Mouse (Mus musculus) limb, embryonic 11.5 days (tissue): ENCODE measurements around the gene Elf3. TPM values are rescaled to one million over a fixed set of nuclear protein-coding genes. Genes with fewer than 3 reads are reported as not detected.
"Not testable (repeated sequence)": the region's sequence is repeated elsewhere in the genome, so short reads cannot be mapped to it uniquely, and the experiment has no call there.

Source experiments
- ATAC-seq: fragments of 200-750 bp; cut with Nextera tagmentation; 2 replicates; pipeline ENCODE4 v1.8.0; 2017; ENCODE audit warnings: low read depth; ENCODE audit not compliant: insufficient number of reproducible peaks, low FRiP score, low TSS enrichment
- DNase-seq: peaks from one replicate; pipeline ENCODE4 v3.0.0-alpha.2; 2015; ENCODE audit warnings: low spot score
- H3K27ac ChIP-seq: fragments of 300-500 bp; sonication (generic); replicated peaks from 2 replicates; pipeline ENCODE4 v1.5.1; 2014; ENCODE audit warnings: low read depth, mild to moderate bottlenecking, low read length
- H3K27me3 ChIP-seq: fragments of 300-500 bp; sonication (generic); 2 replicates; pipeline ENCODE4 v1.6.1; 2014; ENCODE audit warnings: mild to moderate bottlenecking, low read length, mixed read lengths; ENCODE audit not compliant: control insufficient read depth, insufficient read depth
- H3K36me3 ChIP-seq: fragments of 300-500 bp; sonication (generic); 2 replicates; pipeline ENCODE4 v1.6.1; 2014; ENCODE audit warnings: mild to moderate bottlenecking, low read length, moderate library complexity, mixed read lengths; ENCODE audit not compliant: control insufficient read depth, insufficient read depth
- H3K4me1 ChIP-seq: fragments of 300-500 bp; sonication (generic); 2 replicates; pipeline ENCODE4 v1.6.1; 2014; ENCODE audit warnings: low read length, mixed read lengths; ENCODE audit not compliant: control insufficient read depth, insufficient read depth
- H3K4me2 ChIP-seq: fragments of 300-500 bp; sonication (generic); 2 replicates; pipeline ENCODE4 v1.6.1; 2014; ENCODE audit warnings: low read depth, mild to moderate bottlenecking, moderate library complexity; ENCODE audit not compliant: severe bottlenecking
- H3K4me3 ChIP-seq: fragments of 300-500 bp; sonication (generic); 2 replicates; pipeline ENCODE4 v1.5.1; 2014; ENCODE audit warnings: low read depth, low read length
- H3K9ac ChIP-seq: fragments of 300-500 bp; sonication (generic); 2 replicates; pipeline ENCODE4 v1.6.1; 2014; ENCODE audit warnings: mild to moderate bottlenecking, low read length
- H3K9me3 ChIP-seq: fragments of 300-500 bp; sonication (generic); 2 replicates; pipeline ENCODE4 v1.6.1; 2016; ENCODE audit warnings: low read length; ENCODE audit not compliant: control insufficient read depth
- WGBS: fragments of 180-500 bp; shearing (Covaris S2); extraction: QIAGEN DNeasy Blood & Tissue Kit; methylation state at CpG from one replicate; pipeline ENCODE4 v1.1.7; 2014; 5-methylcytosine and 5-hydroxymethylcytosine counted together
- polyA plus RNA-seq: library from polyadenylated mRNA; unstranded; fragments of >200 nt; fragmentation: Nextera tagmentation; extraction: Ambion mirVana; gene quantifications from 2 replicates; pipeline ENCODE4 v1.2.1, GENCODE M21; 2014

The Elf3 gene
- polyA plus RNA-seq, 1 experiment from 2014 or later = 7.4 TPM

DNA sequence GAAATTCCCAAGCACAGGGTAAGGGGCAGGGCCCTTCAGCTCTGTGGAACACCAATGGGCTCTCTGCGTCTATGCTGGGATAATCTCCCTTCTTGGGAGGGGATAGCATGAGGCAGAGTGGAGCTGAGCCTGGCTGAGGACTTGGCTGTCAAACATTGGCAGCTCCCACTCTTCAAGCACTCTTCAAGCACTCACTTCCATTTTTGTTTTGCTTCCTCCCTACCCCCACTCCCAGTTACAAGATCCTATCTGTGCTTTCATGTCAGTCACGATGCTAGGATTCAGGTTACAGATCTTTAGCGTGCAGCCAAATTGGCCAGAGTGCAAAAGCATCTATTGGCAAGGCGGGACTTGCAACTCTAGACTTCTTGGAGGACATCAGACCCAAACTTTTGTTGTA is 5.5 kb downstream of the Elf3 start:
- DNase-seq (no peak), ATAC-seq (no peak)
- Histone ChIP-seq H3K9ac (no peak overlapping the region), H3K36me3 (no peaks in the 10 kb centered on the region), H3K4me3 (no peak overlapping the region), H3K9me3 (no peaks in the 10 kb centered on the region), H3K4me1 (peaks cover 14% of the 10 kb centered on the region), H3K4me2 (no peak overlapping the region), H3K27ac (no peak overlapping the region), H3K27me3 (0 out of 2 replicates have a peak, but pooled peaks cover 2% of the 10 kb centered on the region)
- 43% methylated on average over 4 of the region's 4 CpGs for WGBS

DNA sequence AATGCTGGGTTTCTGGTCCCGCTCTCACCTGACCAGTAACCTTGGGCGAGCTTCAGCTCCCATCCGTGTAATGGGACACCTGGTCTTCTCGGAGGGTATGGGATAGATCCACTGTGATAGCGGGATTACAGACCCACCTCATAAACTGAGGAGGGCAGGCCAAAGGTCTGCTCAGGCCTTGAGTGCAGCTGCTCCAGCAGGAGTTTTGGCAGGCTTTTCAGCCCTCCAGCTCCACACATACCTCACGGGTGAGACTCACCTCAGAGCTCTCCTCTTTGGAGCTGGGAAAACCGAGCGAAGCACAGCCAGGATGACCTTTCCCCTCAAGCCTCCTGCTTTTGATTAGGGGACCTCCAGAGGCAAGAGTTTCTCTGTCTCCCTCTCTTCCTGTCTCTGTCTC is 7.0 kb downstream of the Elf3 start:
- H3K4me3 ChIP-seq = no peak overlapping the region
- H3K4me1 ChIP-seq = peaks cover 14% of the 10 kb centered on the region
- ATAC-seq = no peak
- no peaks in the 10 kb centered on the region for H3K36me3 ChIP-seq
- H3K27me3 ChIP-seq = 0 out of 2 replicates have a peak, but pooled peaks cover 2% of the 10 kb centered on the region
- no peak for DNase-seq
- no peaks in the 10 kb centered on the region for H3K9me3 ChIP-seq
- no peak overlapping the region for H3K4me2 ChIP-seq
- no peak overlapping the region for H3K27ac ChIP-seq
- no peak overlapping the region for H3K9ac ChIP-seq
- 56% methylated on average over 8 of the region's 8 CpGs for WGBS

- no peak overlapping the region for H3K4me2 ChIP-seq
- H3K9me3 ChIP-seq = no peaks in the 10 kb centered on the region
- H3K27ac ChIP-seq = no peak overlapping the region
- ATAC-seq (no peak), DNase-seq (no peak)
- 0 out of 2 replicates have a peak, but pooled peaks cover 2% of the 10 kb centered on the region for H3K27me3 ChIP-seq
- WGBS = 80% methylated on average over 2 of the region's 3 CpGs
- H3K36me3 ChIP-seq = no peaks in the 10 kb centered on the region
- H3K9ac ChIP-seq = no peak overlapping the region
- peaks cover 14% of the 10 kb centered on the region for H3K4me1 ChIP-seq
- H3K4me3 ChIP-seq = no peak overlapping the region
These were observed 7.7 kb downstream of the Elf3 start for GRCm38 (mm10) chr1:135250706-135251105.

DNA sequence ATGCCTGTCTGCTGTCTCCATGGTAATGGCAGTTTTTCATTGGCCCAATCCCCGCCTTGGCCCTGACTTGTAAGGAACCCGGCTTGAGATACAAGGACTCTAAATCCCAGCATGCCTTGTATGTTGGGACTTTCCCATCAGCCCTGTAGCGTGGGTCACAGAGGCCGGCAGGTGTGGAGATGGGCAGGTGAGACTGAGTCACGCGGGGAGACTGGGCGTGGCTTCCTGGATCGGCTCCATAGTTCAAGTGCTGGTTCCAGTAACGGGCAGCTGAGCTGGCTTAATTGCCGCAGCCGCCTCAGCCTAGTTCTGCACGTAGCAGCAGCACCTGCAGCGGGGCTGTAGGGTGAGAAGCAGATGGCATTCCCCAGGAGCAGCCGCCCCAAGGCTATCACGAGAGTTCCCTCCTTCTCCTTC is 9.9 kb downstream of the Elf3 start:
- no peak overlapping the region for H3K9ac ChIP-seq
- ATAC-seq = 0 out of 2 replicates have a peak, but pooled peaks have one; percentile 39
- H3K4me2 ChIP-seq = peak overlapping the region; percentile 36; the same call in 1 of the 2 replicates
- H3K4me1 ChIP-seq = peaks cover 14% of the 10 kb centered on the region
- no peak overlapping the region for H3K27ac ChIP-seq
- no peak overlapping the region for H3K4me3 ChIP-seq
- H3K27me3 ChIP-seq = 0 out of 2 replicates have a peak, but pooled peaks cover 2% of the 10 kb centered on the region
- DNase-seq = peak; percentile 55
- 3% methylated on average over 15 of the region's 15 CpGs for WGBS
- no peaks in the 10 kb centered on the region for H3K36me3 ChIP-seq
- no peaks in the 10 kb centered on the region for H3K9me3 ChIP-seq

GRCm38 (mm10) chr1:135244014-135244413 is 14.4 kb downstream of the Elf3 start:
- ATAC-seq = no peak

GRCm38 (mm10) chr1:135240206-135240605 is 18.2 kb downstream of the Elf3 start:
- not testable (repeated sequence) for H3K4me1 ChIP-seq, H3K27ac ChIP-seq, H3K9ac ChIP-seq, ATAC-seq, DNase-seq, H3K4me2 ChIP-seq, H3K9me3 ChIP-seq, H3K36me3 ChIP-seq, H3K4me3 ChIP-seq, H3K27me3 ChIP-seq
- WGBS = 89% methylated on average over 4 of the region's 4 CpGs

More at GRCm38 (mm10) chr1:135244014-135244413, 14.4 kb downstream of the Elf3 start:
- Histone ChIP-seq H3K9ac (no peak overlapping the region), H3K4me1 (peaks cover 6% of the 10 kb centered on the region; the same call in 1 of the 2 replicates), H3K36me3 (no peaks in the 10 kb centered on the region), H3K27ac (no peak overlapping the region), H3K4me2 (no peak overlapping the region), H3K27me3 (0 out of 2 replicates have a peak, but pooled peaks cover 2% of the 10 kb centered on the region), H3K4me3 (no peak overlapping the region), H3K9me3 (no peaks in the 10 kb centered on the region)
- no peak for DNase-seq
- WGBS = 81% methylated on average over 8 of the region's 8 CpGs

- Histone ChIP-seq H3K9me3 (no peaks in the 10 kb centered on the region), H3K9ac (no peak overlapping the region), H3K4me1 (no peaks in the 10 kb centered on the region), H3K27ac (no peak overlapping the region), H3K27me3 (no peaks in the 10 kb centered on the region), H3K4me3 (no peak overlapping the region), H3K4me2 (no peak overlapping the region), H3K36me3 (no peaks in the 10 kb centered on the region)
- ATAC-seq (no peak), DNase-seq (no peak)
- WGBS = 69% methylated on average over 12 of the region's 12 CpGs
These were observed 21.1 kb downstream of the Elf3 start for GRCm38 (mm10) chr1:135237131-135237851.

DNA sequence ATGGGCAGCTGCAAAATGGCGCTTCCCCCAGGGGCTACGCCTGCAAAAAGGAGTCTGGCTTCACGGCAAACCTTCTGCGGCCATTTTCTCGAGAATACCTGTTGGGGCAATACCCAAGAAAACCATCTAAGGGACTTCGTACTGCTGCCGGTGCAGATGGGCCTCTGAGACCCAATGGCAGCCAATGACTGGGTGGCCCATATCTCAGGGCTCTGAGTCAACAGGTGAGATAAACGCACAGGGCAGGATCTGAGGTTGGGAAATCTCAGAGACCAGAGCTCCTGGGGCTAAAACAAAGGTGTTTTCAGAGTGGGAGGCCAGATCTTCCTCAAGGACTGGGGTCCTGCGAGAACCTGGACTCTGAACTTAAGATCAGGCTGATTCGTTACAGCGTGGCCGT is 23.6 kb downstream of the Elf3 start:
- no peak overlapping the region for H3K4me2 ChIP-seq
- DNase-seq (no peak), ATAC-seq (no peak)
- no peaks in the 10 kb centered on the region for H3K36me3 ChIP-seq
- no peaks in the 10 kb centered on the region for H3K27me3 ChIP-seq
- H3K4me1 ChIP-seq = no peaks in the 10 kb centered on the region
- no peak overlapping the region for H3K27ac ChIP-seq
- 84% methylated on average over 12 of the region's 12 CpGs for WGBS
- no peak overlapping the region for H3K9ac ChIP-seq
- H3K4me3 ChIP-seq = no peak overlapping the region
- H3K9me3 ChIP-seq = no peaks in the 10 kb centered on the region
